Mouse (Mus musculus) liver, postnatal 0 days (tissue): ENCODE data around the gene Chmp6.

Source experiments
- CTCF ChIP-seq: sonication (generic); IDR thresholded peaks from 2 replicates; pipeline ENCODE4 v1.5.1; 2016; ENCODE audit warnings: antibody characterized with exemption, low read depth
- EP300 ChIP-seq: IDR thresholded peaks from 2 replicates; pipeline ENCODE4 v1.6.1; 2016; ENCODE audit warnings: antibody characterized with exemption, low read depth, mild to moderate bottlenecking

GRCm38 (mm10) chr11:119877124-119877523, 36.1 kb upstream of the Chmp6 start:
- no peak for TF ChIP-seq CTCF
- TF ChIP-seq EP300, result no peak
